Mouse (Mus musculus): ENCODE data around the gene Cryl1. TPM values are rescaled to one million over a fixed set of nuclear protein-coding genes. Genes with fewer than 3 reads are reported as not detected.

The Cryl1 gene
- polyA plus RNA-seq, 1 experiment from 2014 or later, result 9.4 TPM

- WGBS, result 89% methylated on average over 8 of the region's 8 CpGs
- Histone ChIP-seq H3K4me2 (replicated peaks) (no peak overlapping the region), H3K9ac (no peak overlapping the region), H3K27ac (no peak overlapping the region), H3K4me3 (no peak overlapping the region), H3K9me3 (no peaks in the 10 kb centered on the region), H3K4me1 (no peaks in the 10 kb centered on the region), H3K27me3 (replicated peaks) (no peaks in the 10 kb centered on the region), H3K36me3 (no peaks in the 10 kb centered on the region)
- ATAC-seq (ENCODE audit: low FRiP score, low read depth), result no peak
Measured at GRCm38 (mm10) chr14:57259341-57259740, 139.0 kb downstream of the Cryl1 start.

- ATAC-seq (ENCODE audit: low FRiP score, low read depth), result no peak
- Histone ChIP-seq H3K4me1 (no peaks in the 10 kb centered on the region), H3K9me3 (no peaks in the 10 kb centered on the region), H3K9ac (no peak overlapping the region), H3K27me3 (replicated peaks) (no peaks in the 10 kb centered on the region), H3K4me3 (no peak overlapping the region), H3K27ac (no peak overlapping the region), H3K36me3 (no peaks in the 10 kb centered on the region), H3K4me2 (replicated peaks) (no peak overlapping the region)
- 47% methylated on average over 3 of the region's 3 CpGs for WGBS
Measured at GRCm38 (mm10) chr14:57248661-57249060, 149.7 kb downstream of the Cryl1 start.

- no peak for ATAC-seq (ENCODE audit: low FRiP score, low read depth)
- no peaks in the 10 kb centered on the region for H3K27me3 ChIP-seq (replicated peaks)
- WGBS, result 84% methylated on average over 6 of the region's 6 CpGs
Measured at GRCm38 (mm10) chr14:57246575-57246974, 151.8 kb downstream of the Cryl1 start.

DNA sequence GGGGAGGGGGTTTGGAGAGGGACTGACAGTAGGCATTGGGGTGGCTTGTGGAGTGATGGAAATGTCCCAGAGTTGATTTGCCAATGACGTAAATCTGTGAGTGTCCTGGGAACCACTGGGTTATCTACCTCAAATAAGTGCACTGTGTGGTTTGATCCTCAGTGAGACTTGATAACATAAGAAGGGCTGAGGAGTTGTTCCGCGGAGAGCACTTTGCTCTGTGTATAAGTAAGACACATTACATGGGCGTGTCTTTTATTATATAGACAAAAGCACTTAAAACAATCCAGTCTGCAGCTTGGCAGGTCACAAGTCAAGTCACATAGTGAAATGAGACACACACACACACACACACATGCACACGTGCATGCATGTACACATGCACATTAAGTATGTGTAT lies 155.4 kb downstream of the Cryl1 start:
- no peak overlapping the region for H3K9ac ChIP-seq
- no peak overlapping the region for H3K4me3 ChIP-seq
- 91% methylated on average over 5 of the region's 5 CpGs for WGBS
- no peaks in the 10 kb centered on the region for H3K36me3 ChIP-seq
- no peak overlapping the region for H3K4me2 ChIP-seq (replicated peaks)
- H3K27me3 ChIP-seq (replicated peaks), result no peaks in the 10 kb centered on the region
- no peaks in the 10 kb centered on the region for H3K4me1 ChIP-seq
- H3K27ac ChIP-seq, result no peak overlapping the region
- H3K9me3 ChIP-seq, result no peaks in the 10 kb centered on the region
- ATAC-seq (ENCODE audit: low FRiP score, low read depth), result no peak

More at GRCm38 (mm10) chr14:57246575-57246974, 151.8 kb downstream of the Cryl1 start:
- no peaks in the 10 kb centered on the region for H3K36me3 ChIP-seq
- H3K9ac ChIP-seq, result no peak overlapping the region
- H3K4me3 ChIP-seq, result no peak overlapping the region
- no peak overlapping the region for H3K27ac ChIP-seq
- no peaks in the 10 kb centered on the region for H3K4me1 ChIP-seq
- no peaks in the 10 kb centered on the region for H3K9me3 ChIP-seq
- no peak overlapping the region for H3K4me2 ChIP-seq (replicated peaks)

DNA sequence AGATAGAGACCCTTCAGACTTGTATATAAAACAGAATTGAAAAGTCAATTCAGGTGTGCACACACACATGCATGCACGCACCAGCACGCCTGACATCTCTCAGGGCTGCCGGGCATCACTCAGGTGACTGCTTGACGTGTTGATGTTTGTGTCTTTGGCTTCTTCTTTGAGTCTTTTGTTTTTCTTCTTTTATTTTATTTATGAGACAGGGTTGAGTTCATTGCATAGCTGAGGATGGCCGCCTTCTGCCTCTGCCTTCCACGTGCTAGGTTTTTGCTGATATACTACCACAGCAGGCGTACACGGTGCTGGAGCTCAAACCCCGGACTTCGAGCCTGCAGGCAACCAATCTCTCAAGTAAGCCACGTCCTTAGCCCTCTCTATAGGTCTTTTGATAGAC lies 163.1 kb downstream of the Cryl1 start:
- no peak overlapping the region for H3K4me2 ChIP-seq (replicated peaks)
- no peaks in the 10 kb centered on the region for H3K4me1 ChIP-seq
- H3K27ac ChIP-seq, result no peak overlapping the region
- H3K9ac ChIP-seq, result no peak overlapping the region
- no peaks in the 10 kb centered on the region for H3K36me3 ChIP-seq
- no peak for ATAC-seq (ENCODE audit: low FRiP score, low read depth)
- H3K9me3 ChIP-seq, result no peaks in the 10 kb centered on the region
- WGBS, result 81% methylated on average over 11 of the region's 11 CpGs
- no peak overlapping the region for H3K4me3 ChIP-seq
- no peaks in the 10 kb centered on the region for H3K27me3 ChIP-seq (replicated peaks)

DNA sequence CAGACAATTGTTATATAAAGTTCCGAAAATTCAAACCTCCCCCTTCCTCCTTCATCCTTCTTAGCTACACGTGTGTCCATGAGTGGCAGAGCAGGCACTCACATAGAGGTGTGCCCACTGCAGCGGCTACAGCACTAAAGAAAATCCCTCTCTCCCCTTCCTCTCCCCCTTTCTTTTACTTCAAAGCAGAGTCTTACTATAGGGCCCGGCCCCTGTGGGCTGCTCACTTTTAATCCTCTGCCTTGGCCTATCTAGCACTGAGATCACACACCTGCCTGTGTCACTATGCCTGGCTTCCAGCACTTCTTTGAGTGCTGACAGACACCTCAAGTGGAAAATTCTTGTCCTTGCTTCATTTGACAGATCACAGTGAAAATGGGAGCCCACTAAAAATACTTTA lies 163.6 kb downstream of the Cryl1 start:
- no peak overlapping the region for H3K4me3 ChIP-seq
- H3K9ac ChIP-seq, result no peak overlapping the region
- H3K9me3 ChIP-seq, result no peaks in the 10 kb centered on the region
- no peak for ATAC-seq (ENCODE audit: low FRiP score, low read depth)
- 16% methylated on average over 4 of the region's 4 CpGs for WGBS
- H3K36me3 ChIP-seq, result no peaks in the 10 kb centered on the region
- H3K4me2 ChIP-seq (replicated peaks), result no peak overlapping the region
- H3K27ac ChIP-seq, result no peak overlapping the region
- no peaks in the 10 kb centered on the region for H3K27me3 ChIP-seq (replicated peaks)
- H3K4me1 ChIP-seq, result no peaks in the 10 kb centered on the region

GRCm38 (mm10) chr14:57230264-57231015 lies 167.9 kb downstream of the Cryl1 start:
- no peak for ATAC-seq (ENCODE audit: low FRiP score, low read depth)
- no peaks in the 10 kb centered on the region for H3K36me3 ChIP-seq
- H3K9me3 ChIP-seq, result no peaks in the 10 kb centered on the region
- H3K9ac ChIP-seq, result no peak overlapping the region
- 78% methylated on average over 6 of the region's 6 CpGs for WGBS
- no peak overlapping the region for H3K4me2 ChIP-seq (replicated peaks)
- no peak overlapping the region for H3K4me3 ChIP-seq
- H3K4me1 ChIP-seq, result no peaks in the 10 kb centered on the region
- no peaks in the 10 kb centered on the region for H3K27me3 ChIP-seq (replicated peaks)
- H3K27ac ChIP-seq, result no peak overlapping the region

Other genes with a start within 250 kb of the Cryl1 start
- 14.7 and 16.1 TPM in 2 replicates for gene Ift88, start 25.5 kb upstream of the Cryl1 start, polyA plus RNA-seq (2016; fragmentation: Nextera tagmentation; extraction: Ambion mirVana)
- 3.4 and 3.6 TPM in 2 replicates for gene Il17d, start 126.2 kb upstream of the Cryl1 start, polyA plus RNA-seq (2016; fragmentation: Nextera tagmentation; extraction: Ambion mirVana)
- gene Eef1akmt1, start 173.1 kb upstream of the Cryl1 start, polyA plus RNA-seq (2016; fragmentation: Nextera tagmentation; extraction: Ambion mirVana), result 80.8 and 84.7 TPM in 2 replicates

All from neural tube, embryonic 12.5 days (tissue).